Mouse (Mus musculus) kidney, adult 2 months (tissue): Measurements from ENCODE around the gene Cct5.
"Not testable (repeated sequence)": the region's sequence is repeated elsewhere in the genome, so short reads cannot be mapped to it uniquely, and the experiment has no call there.

ENCODE experiments used
- CTCF ChIP-seq: fragments of 200-500 bp; conservative IDR thresholded peaks from 2 replicates; pipeline ENCODE4 v1.5.1; 2011; ENCODE audit warnings: low read depth, mild to moderate bottlenecking, control low read depth, low read length, moderate library complexity, mixed read lengths; ENCODE audit not compliant: insufficient read depth, insufficient read length
- POLR2A ChIP-seq: fragments of 200-500 bp; IDR thresholded peaks from one replicate; pipeline ENCODE4 v1.6.1; 2011; ENCODE audit warnings: low read depth, low read length, control low read depth

DNA sequence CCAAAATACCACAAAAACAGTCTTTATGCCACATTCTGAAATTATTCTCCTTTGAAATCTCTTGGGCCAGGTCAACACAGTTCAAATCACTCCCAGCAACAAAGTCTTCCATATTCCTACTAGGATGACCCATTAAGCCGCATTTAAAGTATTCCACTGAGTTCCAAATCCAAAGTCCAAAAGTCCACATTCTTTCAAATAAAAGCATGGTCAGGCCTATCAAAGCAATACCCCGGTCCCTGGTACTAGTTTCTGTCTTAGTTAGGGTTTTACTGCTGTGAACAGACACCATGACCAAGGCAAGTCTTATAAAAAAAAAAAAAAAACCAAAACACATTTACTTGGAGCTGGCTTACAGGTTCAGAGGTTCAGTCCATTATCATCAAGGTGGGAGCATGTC, 20.5 kb downstream of the Cct5 start:
- TF ChIP-seq CTCF, POLR2A: not testable (repeated sequence)
